Mouse (Mus musculus) MEL (cell line): ENCODE measurements around the gene Olfr105-ps. TPM values are rescaled to one million over a fixed set of nuclear protein-coding genes. Genes with fewer than 3 reads are reported as not detected.

Experiments used
- DNase-seq: peaks from one replicate; pipeline ENCODE4 v3.0.0; 2011; ENCODE audit warnings: low read depth, low spot score
- H3K27ac ChIP-seq: 2 replicates; pipeline ENCODE4 v1.5.1; 2012; ENCODE audit warnings: low read depth, mild to moderate bottlenecking, control low read depth, low read length, moderate library complexity; ENCODE audit not compliant: control insufficient read depth
- H3K27me3 ChIP-seq, 2 experiments: fragments of 150-350 bp in 1 of 2; sonication (generic) in 1 of 2; 2 replicates each; pipeline ENCODE4 v1.6.1; 2012; ENCODE audit warnings: low read length in 2 of 2, mild to moderate bottlenecking in 2 of 2, improper control_type of control experiment in 1 of 2, moderate library complexity in 1 of 2; ENCODE audit not compliant: insufficient read depth in 2 of 2, control insufficient read depth in 1 of 2
- H3K36me3 ChIP-seq, 2 experiments: 2 replicates each; pipeline ENCODE4 v1.6.1; 2012 to 2014; ENCODE audit warnings: low read length in 2 of 2, improper control_type of control experiment in 1 of 2, inconsistent platforms in 1 of 2, mild to moderate bottlenecking in 1 of 2; ENCODE audit not compliant: insufficient read depth in 2 of 2, control insufficient read depth in 1 of 2
- H3K4me1 ChIP-seq, 2 experiments: fragments of 150-350 bp in 1 of 2; sonication (generic) in 1 of 2; 2 replicates each; pipeline ENCODE4 v1.6.1; 2012; ENCODE audit warnings: low read length in 2 of 2, improper control_type of control experiment in 1 of 2, mild to moderate bottlenecking in 1 of 2; ENCODE audit not compliant: insufficient read depth in 2 of 2, control insufficient read depth in 1 of 2
- H3K4me3 ChIP-seq, 2 experiments: fragments of 150-350 bp in 1 of 2; sonication (generic) in 1 of 2; 2 replicates each; pipeline ENCODE4 v1.5.1; 2012; ENCODE audit warnings: low read depth in 2 of 2, low read length in 2 of 2, mild to moderate bottlenecking in 2 of 2, moderate library complexity in 2 of 2, control low read depth in 1 of 2, improper control_type of control experiment in 1 of 2; ENCODE audit not compliant: control insufficient read depth in 1 of 2, insufficient read depth in 1 of 2
- H3K79me2 ChIP-seq: 2 replicates; pipeline ENCODE4 v1.6.1; 2012; ENCODE audit warnings: mild to moderate bottlenecking, low read length, moderate library complexity; ENCODE audit not compliant: control insufficient read depth, poor library complexity, insufficient read depth
- H3K9ac ChIP-seq: 2 replicates; pipeline ENCODE4 v1.6.1; 2012; ENCODE audit warnings: low read depth, mild to moderate bottlenecking, control low read depth, low read length, moderate library complexity; ENCODE audit not compliant: control insufficient read depth, poor library complexity, severe bottlenecking
- H3K9me3 ChIP-seq: fragments of 150-350 bp; sonication (generic); replicated peaks from 2 replicates; pipeline ENCODE4 v1.6.1; 2012; ENCODE audit warnings: mild to moderate bottlenecking, low read length, improper control_type of control experiment, moderate library complexity; ENCODE audit not compliant: insufficient read depth
- CHD2 ChIP-seq: IDR thresholded peaks from 2 replicates; pipeline ENCODE4 v1.6.1; 2011; ENCODE audit warnings: low read length, improper control_type of control experiment
- ETS1 ChIP-seq: IDR thresholded peaks from 2 replicates; pipeline ENCODE4 v1.6.1; 2012; ENCODE audit warnings: low read depth, mild to moderate bottlenecking, inconsistent platforms, low read length, improper control_type of control experiment, moderate library complexity
- GABPA ChIP-seq: IDR thresholded peaks from 2 replicates; pipeline ENCODE4 v1.6.1; 2012; ENCODE audit warnings: low read depth, mild to moderate bottlenecking, inconsistent platforms, low read length, improper control_type of control experiment, moderate library complexity
- GATA1 ChIP-seq: IDR thresholded peaks from 2 replicates; pipeline ENCODE4 v1.6.1; 2011; ENCODE audit warnings: low read depth, low read length, improper control_type of control experiment
- JUND ChIP-seq: IDR thresholded peaks from 2 replicates; pipeline ENCODE4 v1.6.1; 2011; ENCODE audit warnings: low read depth, mild to moderate bottlenecking, improper control_type of control experiment, low read length
- KAT2A ChIP-seq: conservative IDR thresholded peaks from 2 replicates; pipeline ENCODE4 v1.6.1; 2012; ENCODE audit warnings: low read depth, low read length, improper control_type of control experiment, inconsistent platforms
- MAX ChIP-seq: IDR thresholded peaks from 2 replicates; pipeline ENCODE4 v1.6.1; 2011; ENCODE audit warnings: low read length, improper control_type of control experiment
- MAZ ChIP-seq: IDR thresholded peaks from 2 replicates; pipeline ENCODE4 v1.6.1; 2012; ENCODE audit warnings: low read depth, mild to moderate bottlenecking, inconsistent platforms, low read length, improper control_type of control experiment
- MEF2A ChIP-seq: IDR thresholded peaks from 2 replicates; pipeline ENCODE4 v1.6.1; 2014; ENCODE audit warnings: low read depth, mild to moderate bottlenecking, inconsistent platforms, low read length, improper control_type of control experiment; ENCODE audit not compliant: poor library complexity, insufficient replicate concordance, severe bottlenecking; ENCODE audit errors: extremely low read depth
- MYB ChIP-seq: IDR thresholded peaks from 2 replicates; pipeline ENCODE4 v1.6.1; 2011; ENCODE audit warnings: mild to moderate bottlenecking, low read depth, low read length, improper control_type of control experiment
- MYC ChIP-seq: IDR thresholded peaks from 2 replicates; pipeline ENCODE4 v1.6.1; 2011; ENCODE audit warnings: low read depth, mild to moderate bottlenecking, low read length, improper control_type of control experiment, moderate library complexity
- NELFE ChIP-seq: IDR thresholded peaks from 2 replicates; pipeline ENCODE4 v1.6.1; 2011; ENCODE audit warnings: low read depth, low read length, improper control_type of control experiment
- POLR2A ChIP-seq, 2 experiments: IDR thresholded peaks; 2 replicates each; pipeline ENCODE4 v1.6.1; 2011 to 2012; ENCODE audit warnings: low read length in 2 of 2, mild to moderate bottlenecking in 2 of 2, control low read depth in 1 of 2, improper control_type of control experiment in 1 of 2, low read depth in 1 of 2, moderate library complexity in 1 of 2; ENCODE audit not compliant: control insufficient read depth in 1 of 2, insufficient read depth in 1 of 2, poor library complexity in 1 of 2
- RAD21 ChIP-seq: IDR thresholded peaks from 2 replicates; pipeline ENCODE4 v1.6.1; 2011; ENCODE audit warnings: mild to moderate bottlenecking, low read depth, low read length, improper control_type of control experiment
- SMC3 ChIP-seq: IDR thresholded peaks from 2 replicates; pipeline ENCODE4 v1.6.1; 2011; ENCODE audit warnings: low read depth, low read length, improper control_type of control experiment
- TAL1 ChIP-seq: IDR thresholded peaks from 2 replicates; pipeline ENCODE4 v1.6.1; 2012; ENCODE audit warnings: mild to moderate bottlenecking, inconsistent platforms, low read length, moderate library complexity, mixed read lengths
- TBP ChIP-seq: IDR thresholded peaks from 2 replicates; pipeline ENCODE4 v1.8.0; 2011; ENCODE audit warnings: low read depth, low read length, improper control_type of control experiment
- UBTF ChIP-seq: IDR thresholded peaks from 2 replicates; pipeline ENCODE4 v1.6.1; 2012; ENCODE audit warnings: low read depth, mild to moderate bottlenecking, inconsistent platforms, low read length, improper control_type of control experiment, moderate library complexity, borderline replicate concordance; ENCODE audit not compliant: insufficient read depth
- ZKSCAN1 ChIP-seq: IDR thresholded peaks from 2 replicates; pipeline ENCODE4 v1.6.1; 2012; ENCODE audit warnings: low read depth, mild to moderate bottlenecking, inconsistent platforms, low read length, improper control_type of control experiment, moderate library complexity
- ZMIZ1 ChIP-seq: IDR thresholded peaks from 2 replicates; pipeline ENCODE4 v1.6.1; 2012; ENCODE audit warnings: low read depth, mild to moderate bottlenecking, inconsistent platforms, low read length, improper control_type of control experiment, moderate library complexity
- ZNF384 ChIP-seq: IDR thresholded peaks from 2 replicates; pipeline ENCODE4 v1.6.1; 2012; ENCODE audit warnings: low read depth, mild to moderate bottlenecking, inconsistent platforms, low read length, improper control_type of control experiment
- polyA plus RNA-seq, 2 experiments: library from polyadenylated mRNA; stranded (reverse) in 1 of 2; unstranded in 1 of 2; fragments of >175 nt in 1 of 2; fragments of >200 nt in 1 of 2; gene quantifications; 2 replicates each; pipeline versions ENCODE4 v1.2.1 to v1.2.4; 2012; ENCODE audit warnings: low replicate concordance in 2 of 2, low read depth in 1 of 2; ENCODE audit not compliant: insufficient read length in 2 of 2, insufficient read depth in 1 of 2, missing spikeins in 1 of 2
- total RNA-seq: library from RNA; depleted of rRNA; stranded (reverse); fragments of 300-350 nt; gene quantifications from 2 replicates; pipeline ENCODE4 v1.2.3, GENCODE M21; 2012; rRNA removed

Olfr105-ps gene
- total RNA-seq: not detected in 2 replicates
- not detected for polyA plus RNA-seq

DNA sequence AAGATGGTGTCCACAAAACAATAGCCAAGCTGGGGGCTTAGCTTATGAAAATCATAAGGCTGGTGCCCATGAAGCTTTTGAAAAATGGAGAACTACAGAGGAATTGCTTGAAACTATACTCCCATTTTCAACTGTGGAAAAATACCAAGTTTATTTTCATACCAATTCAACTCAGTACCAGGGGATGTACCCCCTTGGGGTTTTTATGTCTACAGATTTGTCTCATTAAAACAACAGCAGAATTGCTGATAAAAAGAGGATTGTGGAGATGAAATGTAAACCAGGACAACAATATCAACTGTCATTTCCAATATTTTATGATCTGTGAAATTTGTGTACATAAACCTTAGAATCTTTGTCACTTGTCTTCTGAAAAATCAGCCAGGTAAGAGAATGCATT, at the start of gene Olfr105-ps:
Olfr105-ps (plus strand) TSS at position 301 of the 400 bp plus-strand sequence.
- TF ChIP-seq GABPA (no peak), TBP (no peak), UBTF (no peak), CHD2 (no peak), MEF2A (no peak), MYB (no peak), ETS1 (no peak), NELFE (no peak), ZNF384 (no peak), POLR2A (IDR thresholded peaks at IDR 0.05; ENCODE audit: control insufficient read depth in 1 of 2, insufficient read depth in 1 of 2, low read depth in 1 of 2, low read length in 2 of 2, poor library complexity in 1 of 2) (no peak), MAX (no peak), KAT2A (no peak), GATA1 (no peak), ZKSCAN1 (no peak), ZMIZ1 (no peak), TAL1 (no peak)
- Histone ChIP-seq H3K4me1 (no peaks in the 10 kb centered on the region), H3K27ac (no peak within 1 kb of the TSS), H3K4me3 (no peak within 1 kb of the TSS), H3K79me2 (no peaks in the 10 kb centered on the region), H3K36me3 (no peaks in the 10 kb centered on the region), H3K27me3 (no peaks in the 10 kb centered on the region), H3K9ac (no peak within 1 kb of the TSS), H3K9me3 (no peaks in the 10 kb centered on the region)
- DNase-seq: no peak

DNA sequence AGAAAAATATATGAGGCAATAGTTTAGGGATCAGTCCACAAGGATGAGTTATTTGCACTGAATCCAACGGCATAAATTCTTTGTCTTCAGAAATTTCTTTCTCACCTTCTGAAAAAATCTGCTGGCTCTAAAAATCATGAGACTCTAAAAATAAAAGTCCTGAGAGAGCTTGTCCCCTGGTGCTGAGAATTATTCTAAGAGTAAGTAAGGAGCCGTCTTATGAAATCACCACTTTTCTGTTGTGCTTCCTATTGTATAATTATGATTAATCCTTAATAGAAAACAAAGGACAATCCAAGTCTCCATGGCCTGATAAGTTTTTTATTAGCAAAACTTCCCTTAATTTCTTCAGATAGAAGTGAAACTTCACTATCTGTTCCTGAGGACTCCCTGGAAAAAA, 39.2 kb upstream of the Olfr105-ps start, which contains the start of gene Olfr103:
Olfr103 (minus strand) TSS at position 101 of the 400 bp plus-strand sequence.
- DNase-seq: no peak
- H3K4me3 ChIP-seq: no peak within 1 kb of the TSS

More for the DNA sequence above, 39.2 kb upstream of the Olfr105-ps start, which contains the start of gene Olfr103:
- H3K79me2 ChIP-seq: no peaks in the 10 kb centered on the region
- no peaks in the 10 kb centered on the region for H3K9me3 ChIP-seq
- H3K4me1 ChIP-seq: no peaks in the 10 kb centered on the region
- TF ChIP-seq MYC (no peak), ETS1 (no peak), SMC3 (no peak), JUND (no peak), RAD21 (no peak), ZMIZ1 (no peak), MAZ (no peak)
- TF ChIP-seq, all 39 proteins: peak for 0
- H3K9ac ChIP-seq: no peak within 1 kb of the TSS
- no peaks in the 10 kb centered on the region for H3K36me3 ChIP-seq
- H3K27ac ChIP-seq: no peak within 1 kb of the TSS
- no peaks in the 10 kb centered on the region for H3K27me3 ChIP-seq
